Mouse (Mus musculus) intestine, embryonic 14.5 days (tissue): ENCODE results near the gene Pdp2. TPM values are rescaled to one million over a fixed set of nuclear protein-coding genes. Genes with fewer than 3 reads are reported as not detected.

Experiments used
- ATAC-seq: fragments of 200-750 bp; cut with Nextera tagmentation; replicated peaks from 2 replicates; pipeline ENCODE4 v1.8.0; 2017; ENCODE audit warnings: low read depth, moderate number of reproducible peaks, moderate TSS enrichment, moderate library complexity; ENCODE audit not compliant: low FRiP score, low TSS enrichment
- DNase-seq: peaks from one replicate; pipeline ENCODE4 v3.0.0-alpha.2; 2018; ENCODE audit warnings: low spot score
- H3K27ac ChIP-seq: fragments of 300-500 bp; sonication (generic); 2 replicates; pipeline ENCODE4 v1.5.1; 2014; ENCODE audit warnings: low read depth, mild to moderate bottlenecking, control low read depth
- H3K27me3 ChIP-seq: fragments of 300-500 bp; sonication (generic); replicated peaks from 2 replicates; pipeline ENCODE4 v1.6.1; 2014; ENCODE audit warnings: low read length, control low read depth; ENCODE audit not compliant: control insufficient read depth, insufficient read depth
- H3K36me3 ChIP-seq: fragments of 300-500 bp; sonication (generic); 2 replicates; pipeline ENCODE4 v1.6.1; 2014; ENCODE audit warnings: low read length, control low read depth; ENCODE audit not compliant: control insufficient read depth, insufficient read depth
- H3K4me1 ChIP-seq: fragments of 300-500 bp; sonication (generic); replicated peaks from 2 replicates; pipeline ENCODE4 v1.6.1; 2014; ENCODE audit warnings: low read length, control low read depth, mixed read lengths; ENCODE audit not compliant: control insufficient read depth, insufficient read depth
- H3K4me2 ChIP-seq: fragments of 300-500 bp; sonication (generic); 2 replicates; pipeline ENCODE4 v1.6.1; 2014; ENCODE audit warnings: low read length
- H3K4me3 ChIP-seq: fragments of 300-500 bp; sonication (generic); 2 replicates; pipeline ENCODE4 v1.5.1; 2014; ENCODE audit warnings: low read depth, low read length, control low read depth, mixed read lengths
- H3K9ac ChIP-seq: fragments of 300-500 bp; sonication (generic); 2 replicates; pipeline ENCODE4 v1.6.1; 2014; ENCODE audit warnings: mild to moderate bottlenecking, low read length
- H3K9me3 ChIP-seq: fragments of 300-500 bp; sonication (generic); 2 replicates; pipeline ENCODE4 v1.6.1; 2016; ENCODE audit warnings: low read length, control low read depth; ENCODE audit not compliant: control insufficient read depth
- WGBS: fragments of 180-500 bp; shearing (Covaris S2); extraction: QIAGEN DNeasy Blood & Tissue Kit; methylation state at CpG from one replicate; pipeline ENCODE4 v1.1.7; 2014; 5-methylcytosine and 5-hydroxymethylcytosine counted together
- polyA plus RNA-seq: library from polyadenylated mRNA; unstranded; fragments of >200 nt; fragmentation: Nextera tagmentation; extraction: Ambion mirVana; gene quantifications from 2 replicates; pipeline ENCODE4 v1.2.1, GENCODE M21; 2014

Gene Pdp2
- 13.4 and 14.9 TPM in 2 replicates for polyA plus RNA-seq

DNA sequence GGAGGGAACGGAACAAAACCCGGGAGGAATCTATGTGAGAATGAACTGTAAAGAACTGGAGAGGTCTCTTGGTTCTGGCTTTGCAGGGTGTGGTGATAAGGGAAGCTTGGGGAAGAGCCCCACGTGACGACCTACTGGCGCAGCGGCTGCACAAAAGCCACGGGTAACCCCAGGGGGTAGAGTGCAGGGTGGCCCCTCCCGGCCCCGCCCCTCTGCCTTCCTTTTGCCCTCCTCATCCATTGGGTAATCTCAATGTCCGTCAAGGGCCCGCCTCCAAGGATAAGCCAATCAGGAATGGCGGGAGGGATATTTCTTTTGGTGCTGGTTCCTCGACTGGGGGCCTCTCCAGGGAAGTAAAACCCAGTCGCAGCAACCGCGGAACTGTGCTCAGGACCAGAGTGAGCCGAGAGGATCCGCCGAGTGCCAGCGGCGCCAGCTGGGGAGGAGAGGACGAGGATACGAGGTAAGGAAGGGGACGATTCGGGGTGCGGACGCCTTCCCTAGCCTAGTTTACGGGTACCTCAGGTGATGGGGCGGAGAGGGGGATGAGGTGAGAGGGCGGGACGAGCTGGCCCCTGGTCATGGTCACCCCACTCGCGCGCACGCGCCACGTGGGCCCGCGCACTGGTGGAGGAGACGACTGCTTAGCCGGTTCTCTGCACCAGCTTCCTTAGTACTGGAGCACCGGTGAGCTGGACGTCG lies at the start of gene Pdp2:
Gene Pdp2, plus strand, starts transcription at position 319 of the 702 bp plus-strand sequence.
- ATAC-seq (peak; percentile 99), DNase-seq (peak; percentile 95)
- no peaks in the 10 kb centered on the region for H3K27me3 ChIP-seq
- no peaks in the 10 kb centered on the region for H3K9me3 ChIP-seq
- peaks cover 7% of the 10 kb centered on the region; the same call in 1 of the 2 replicates for H3K4me1 ChIP-seq
- H3K4me2 ChIP-seq: peak within 1 kb of the TSS; percentile 71
- H3K9ac ChIP-seq: peak within 1 kb of the TSS; percentile 65
- peak within 1 kb of the TSS; percentile 65 for H3K4me3 ChIP-seq
- H3K36me3 ChIP-seq: peaks cover 27% of the 10 kb centered on the region
- peak within 1 kb of the TSS; percentile 64; the same call in 1 of the 2 replicates for H3K27ac ChIP-seq
- under 1% methylated on average over 42 of the region's 44 CpGs for WGBS

DNA sequence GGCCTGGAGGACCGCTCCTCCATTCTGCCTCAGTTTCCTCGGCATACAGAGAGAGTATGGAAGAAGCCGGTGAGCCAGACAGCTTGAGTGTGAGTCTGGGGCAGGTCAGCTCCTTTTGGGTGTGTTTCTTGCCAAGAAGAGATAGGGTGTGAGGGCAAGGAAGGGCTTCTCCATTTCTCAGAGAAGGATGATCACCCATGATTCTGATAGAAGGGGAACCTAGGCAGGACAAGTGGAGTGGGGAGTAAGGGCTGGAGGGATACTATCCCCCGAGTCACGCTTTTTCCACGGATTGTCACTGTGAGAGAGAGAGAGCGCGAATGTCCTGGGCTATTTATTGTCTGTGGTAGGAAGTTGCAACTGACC lies 49.8 kb upstream of the Pdp2 start:
- WGBS: 16% methylated on average over 8 of the region's 8 CpGs
- peaks cover 7% of the 10 kb centered on the region; the same call in 1 of the 2 replicates for H3K4me1 ChIP-seq
- no peaks in the 10 kb centered on the region for H3K36me3 ChIP-seq
- peak overlapping the region; percentile 88 for H3K4me2 ChIP-seq
- no peak overlapping the region for H3K27ac ChIP-seq
- peaks cover 64% of the 10 kb centered on the region for H3K27me3 ChIP-seq
- no peaks in the 10 kb centered on the region for H3K9me3 ChIP-seq
- H3K4me3 ChIP-seq: peak overlapping the region; percentile 44
- H3K9ac ChIP-seq: no peak overlapping the region
- ATAC-seq (no peak), DNase-seq (no peak)

DNA sequence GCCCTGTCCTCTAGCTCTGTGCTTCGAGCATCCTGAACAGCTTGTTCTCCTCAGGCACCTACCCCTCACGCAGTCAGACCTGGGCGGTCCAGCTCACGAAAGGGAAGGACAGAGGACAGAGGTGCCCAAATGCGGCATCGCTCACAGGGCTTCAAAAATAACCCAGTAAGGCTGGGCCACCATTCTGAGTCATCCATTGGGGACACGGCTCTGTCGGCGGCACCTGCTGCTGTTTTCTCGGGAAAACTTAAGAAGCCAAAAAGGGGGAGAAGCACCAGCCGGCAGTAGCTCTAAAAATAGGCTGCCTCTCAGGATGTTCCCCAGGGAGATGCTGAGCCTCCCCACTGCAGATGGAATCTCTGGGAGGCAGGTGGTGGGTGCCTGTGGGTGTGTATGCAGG lies 49.1 kb upstream of the Pdp2 start:
- Histone ChIP-seq H3K4me2 (no peak overlapping the region), H3K27me3 (peaks cover 64% of the 10 kb centered on the region), H3K9ac (no peak overlapping the region), H3K4me3 (no peak overlapping the region), H3K36me3 (no peaks in the 10 kb centered on the region), H3K27ac (no peak overlapping the region), H3K4me1 (peaks cover 7% of the 10 kb centered on the region; the same call in 1 of the 2 replicates), H3K9me3 (no peaks in the 10 kb centered on the region)
- DNase-seq: no peak
- no peak for ATAC-seq
- WGBS: 15% methylated on average over 11 of the region's 11 CpGs

DNA sequence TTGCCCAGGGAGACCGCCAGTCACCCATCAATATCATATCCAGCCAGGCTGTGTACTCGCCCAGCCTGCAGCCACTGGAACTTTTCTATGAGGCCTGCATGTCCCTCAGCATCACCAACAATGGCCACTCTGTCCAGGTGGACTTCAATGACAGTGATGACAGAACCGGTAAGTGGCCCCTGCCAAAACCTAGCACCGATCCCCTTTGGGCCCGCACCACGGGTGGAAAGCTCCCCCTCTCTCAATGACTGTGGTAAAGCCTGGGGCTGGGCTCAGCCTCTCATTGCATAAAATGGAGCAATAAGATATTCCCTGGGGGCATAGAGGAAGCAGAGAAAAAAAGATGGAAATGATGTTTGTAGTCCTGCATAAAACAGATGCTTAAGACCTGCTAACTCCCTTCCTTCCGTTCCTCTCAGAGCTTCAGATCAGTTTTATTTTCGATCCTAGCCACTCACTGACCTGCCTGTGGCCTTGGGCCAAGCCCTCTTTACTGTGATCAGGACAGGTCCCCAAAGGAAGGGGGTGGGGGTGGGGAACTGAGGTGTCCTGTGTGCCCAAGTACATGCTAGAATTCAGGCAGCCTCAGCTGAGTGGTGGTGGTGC lies 47.7 kb upstream of the Pdp2 start:
- ATAC-seq: no peak
- DNase-seq: no peak
- H3K4me2 ChIP-seq: no peak overlapping the region
- peaks cover 7% of the 10 kb centered on the region; the same call in 1 of the 2 replicates for H3K4me1 ChIP-seq
- H3K9me3 ChIP-seq: no peaks in the 10 kb centered on the region
- no peaks in the 10 kb centered on the region for H3K36me3 ChIP-seq
- no peak overlapping the region for H3K9ac ChIP-seq
- peaks cover 53% of the 10 kb centered on the region for H3K27me3 ChIP-seq
- no peak overlapping the region for H3K4me3 ChIP-seq
- 77% methylated on average over 8 of the region's 8 CpGs for WGBS
- no peak overlapping the region for H3K27ac ChIP-seq

DNA sequence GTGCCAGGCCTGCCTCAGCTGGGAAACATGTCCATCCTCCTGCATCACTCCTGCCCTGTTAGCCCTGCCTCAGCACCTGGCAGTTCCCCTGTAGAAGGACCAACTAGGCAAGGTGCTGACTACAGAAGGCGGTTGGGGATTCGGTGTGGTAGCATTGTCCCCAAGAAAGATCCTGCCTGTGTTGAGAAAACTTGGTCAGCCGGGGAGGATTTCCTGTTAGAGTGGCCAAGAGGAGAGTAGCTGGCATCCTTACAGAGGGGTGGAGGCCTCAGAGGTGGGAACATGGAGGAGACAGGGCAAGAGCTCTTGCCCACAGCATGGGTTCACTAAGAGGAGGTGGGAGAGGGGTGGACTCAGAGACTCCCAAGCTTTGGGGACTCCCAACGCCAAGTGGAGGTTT lies 36.1 kb upstream of the Pdp2 start:
- no peak for DNase-seq
- Histone ChIP-seq H3K36me3 (no peaks in the 10 kb centered on the region), H3K9me3 (no peaks in the 10 kb centered on the region), H3K9ac (no peak overlapping the region), H3K4me2 (no peak overlapping the region), H3K4me3 (no peak overlapping the region), H3K4me1 (no peaks in the 10 kb centered on the region), H3K27ac (no peak overlapping the region), H3K27me3 (no peaks in the 10 kb centered on the region)
- no peak for ATAC-seq
- WGBS: 86% methylated on average over 4 of the region's 4 CpGs

DNA sequence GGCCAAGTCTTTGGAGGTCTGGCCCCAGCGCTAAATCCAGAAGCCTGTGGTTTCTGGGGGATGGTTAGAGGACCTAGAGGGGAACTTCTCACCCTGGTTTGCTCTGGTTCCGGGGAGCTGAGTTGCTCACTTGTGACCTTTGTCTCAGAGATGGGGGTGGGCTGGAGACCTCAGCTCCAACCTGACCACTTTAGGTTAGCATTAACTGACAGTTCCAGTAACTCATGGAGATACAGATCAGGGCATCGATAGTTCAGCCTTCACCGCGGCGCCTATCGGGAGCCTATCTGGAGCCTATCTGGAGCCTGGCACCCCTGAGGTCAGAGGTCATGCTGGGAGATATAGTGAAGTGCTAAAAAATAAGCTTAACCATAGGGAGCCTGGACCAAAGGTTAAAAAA lies 34.0 kb upstream of the Pdp2 start:
- Histone ChIP-seq H3K9me3 (no peaks in the 10 kb centered on the region), H3K4me3 (no peak overlapping the region)
- ATAC-seq: no peak

DNA sequence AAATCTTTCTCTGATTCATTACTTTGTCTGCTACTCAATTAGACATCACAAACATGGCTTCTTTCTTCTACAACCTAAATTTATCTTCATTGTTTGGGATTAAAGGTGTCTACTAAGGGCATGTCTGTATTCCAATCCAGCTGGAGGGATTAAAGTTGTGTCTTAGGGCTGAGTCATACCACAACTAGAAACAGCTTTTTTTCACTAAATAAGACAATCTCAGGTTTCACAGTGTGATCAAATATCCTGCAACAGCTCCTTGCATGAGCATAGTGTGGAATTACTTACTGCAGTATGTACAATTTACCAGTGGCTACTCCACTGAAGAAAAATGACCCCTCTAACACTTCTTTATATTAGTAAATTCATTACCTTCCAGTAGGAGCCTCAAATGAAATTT lies 30.5 kb upstream of the Pdp2 start:
- no peak overlapping the region for H3K4me2 ChIP-seq
- no peak for DNase-seq

More for the DNA sequence above, 34.0 kb upstream of the Pdp2 start:
- no peaks in the 10 kb centered on the region for H3K27me3 ChIP-seq
- WGBS: 42% methylated on average over 7 of the region's 7 CpGs
- H3K27ac ChIP-seq: no peak overlapping the region
- no peak overlapping the region for H3K9ac ChIP-seq
- DNase-seq: no peak
- no peaks in the 10 kb centered on the region for H3K36me3 ChIP-seq
- H3K4me1 ChIP-seq: no peaks in the 10 kb centered on the region
- no peak overlapping the region for H3K4me2 ChIP-seq

DNA sequence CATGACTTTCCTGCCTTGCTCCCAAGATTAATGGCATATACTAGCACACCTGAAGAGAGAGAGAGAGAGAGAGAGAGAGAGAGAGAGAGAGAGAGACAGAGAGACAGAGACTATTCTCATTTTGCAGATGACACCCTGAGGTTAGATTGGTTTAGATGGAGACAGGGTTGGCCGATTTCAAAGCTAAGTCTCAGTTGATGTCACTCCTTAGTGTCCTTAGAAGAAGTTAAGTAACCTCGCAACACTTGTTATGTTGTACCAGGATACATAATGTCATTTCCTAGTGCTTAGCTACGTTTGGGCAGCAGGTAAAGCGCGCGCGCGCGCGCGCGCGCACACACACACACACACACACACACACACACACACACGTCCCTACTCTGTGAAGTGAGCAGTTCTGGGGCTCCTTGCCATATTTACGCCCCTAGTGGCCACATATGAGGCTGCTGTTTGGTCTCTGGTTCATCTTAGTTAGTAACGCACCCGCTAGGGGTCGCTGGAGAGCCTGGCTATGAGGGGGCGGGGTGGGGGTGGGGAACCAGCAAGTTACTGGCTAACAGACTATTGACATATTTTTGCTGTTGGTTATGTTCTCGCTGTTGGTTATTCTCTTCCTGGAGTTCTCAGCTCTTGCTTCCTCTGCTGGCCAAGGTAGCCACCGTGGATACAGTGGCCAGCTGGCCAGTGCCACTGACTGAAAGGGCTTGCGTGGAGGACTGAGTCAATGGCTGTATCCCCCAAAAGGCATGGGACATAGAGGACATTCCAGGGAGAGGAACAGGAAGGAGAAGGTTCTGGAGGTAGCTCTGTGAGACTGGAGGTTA lies 26.4 kb upstream of the Pdp2 start:
- no peak overlapping the region for H3K9ac ChIP-seq
- no peak overlapping the region for H3K27ac ChIP-seq
- DNase-seq: peak; percentile 92
- 21% methylated on average over 21 of the region's 22 CpGs for WGBS
- H3K9me3 ChIP-seq: no peaks in the 10 kb centered on the region
- no peak overlapping the region for H3K4me3 ChIP-seq
- H3K27me3 ChIP-seq: no peaks in the 10 kb centered on the region
- peak; percentile 73 for ATAC-seq
- peak overlapping the region; percentile 27 for H3K4me2 ChIP-seq
- H3K36me3 ChIP-seq: no peaks in the 10 kb centered on the region
- H3K4me1 ChIP-seq: no peaks in the 10 kb centered on the region

More for the DNA sequence above, 30.5 kb upstream of the Pdp2 start:
- Histone ChIP-seq H3K27me3 (no peaks in the 10 kb centered on the region), H3K4me3 (no peak overlapping the region), H3K9ac (no peak overlapping the region), H3K9me3 (no peaks in the 10 kb centered on the region), H3K4me1 (no peaks in the 10 kb centered on the region), H3K27ac (no peak overlapping the region), H3K36me3 (no peaks in the 10 kb centered on the region)
- no peak for ATAC-seq
